Mouse (Mus musculus): ENCODE results near the gene Nckap5.

GRCm38 (mm10) chr1:126332026-126332425 is 498.6 kb downstream of the Nckap5 start:
- no peak for TF ChIP-seq FLI1 (IDR thresholded peaks at IDR 0.05; ENCODE audit: low read length)
- no peak for TF ChIP-seq GATA1 (IDR thresholded peaks at IDR 0.05; ENCODE audit: borderline replicate concordance, low read length)

Measured in megakaryocyte, embryonic 14.5 days (primary cell).